Mouse (Mus musculus) liver, postnatal 0 days (tissue): ENCODE results near the gene Fbxl19.

Experiments used
- CTCF ChIP-seq: sonication (generic); IDR thresholded peaks from 2 replicates; pipeline ENCODE4 v1.5.1; 2016; ENCODE audit warnings: antibody characterized with exemption, low read depth
- EP300 ChIP-seq: IDR thresholded peaks from 2 replicates; pipeline ENCODE4 v1.6.1; 2016; ENCODE audit warnings: antibody characterized with exemption, low read depth, mild to moderate bottlenecking

- TF ChIP-seq CTCF (no peak), EP300 (no peak)
These were observed 24.8 kb downstream of the Fbxl19 start for GRCm38 (mm10) chr7:127768997-127769593.
